In genomic region chr3:61188662-61189061, GRCm38 (mm10) we compare ENCODE assay signal across 21 mouse cellular contexts.
A peak's percentile ranks its signal among the peaks of the same experiment; 100 is the strongest.
DNase-seq lines count a peak whose midpoint lies in the region; ATAC-seq and TF ChIP-seq lines count a peak whose summit lies in the region.
"Had no signal": no experiment of that assay in that cellular context is flagged by ENCODE, and none has a peak within 500 bp of the region (broad histone marks: within the 10 kb centered on the region; RNA-seq: fewer than 3 reads in every experiment).

No protein-coding gene starts in this region.

- no peaks in the 10 kb centered on the region for H3K36me3 ChIP-seq in lung, postnatal 0 days (ENCODE audit: insufficient read depth, low read length)
- H3K36me3 ChIP-seq in midbrain, postnatal 0 days (ENCODE audit: insufficient read depth, low read length) = no peaks in the 10 kb centered on the region
- H3K36me3 ChIP-seq in midbrain, embryonic 15.5 days (replicated peaks) = no peaks in the 10 kb centered on the region
- H3K36me3 ChIP-seq: embryonic facial prominence, embryonic 15.5 days; forebrain, embryonic 12.5 days; heart, embryonic 12.5 days; hindbrain, embryonic 10.5 days had no signal

- no peak for TF ChIP-seq POLR2A in cortical plate, adult 2 months (IDR thresholded peaks at IDR 0.05; ENCODE audit: extremely low read depth, insufficient read depth, low read length)

- no peaks in the 10 kb centered on the region for H3K4me1 ChIP-seq in lung, postnatal 0 days (ENCODE audit: insufficient read depth, low read depth, low read length)
- no peaks in the 10 kb centered on the region for H3K4me1 ChIP-seq in midbrain, postnatal 0 days (ENCODE audit: insufficient read depth, low read length)
- H3K4me1 ChIP-seq in midbrain, embryonic 15.5 days = no peaks in the 10 kb centered on the region
- no peaks in the 10 kb centered on the region for H3K4me1 ChIP-seq in cortical plate, adult 2 months (ENCODE audit: control insufficient read depth, insufficient read depth, low read length)
- H3K4me1 ChIP-seq: embryonic facial prominence, embryonic 15.5 days; forebrain, embryonic 12.5 days; heart, embryonic 12.5 days; hindbrain, embryonic 10.5 days had no signal

- no peak overlapping the region for H3K9ac ChIP-seq in lung, postnatal 0 days (replicated peaks; ENCODE audit: low read depth)
- H3K9ac ChIP-seq in midbrain, postnatal 0 days (replicated peaks; ENCODE audit: low read length, poor library complexity, severe bottlenecking) = no peak overlapping the region
- H3K9ac ChIP-seq in midbrain, embryonic 15.5 days = no peak overlapping the region
- H3K9ac ChIP-seq: embryonic facial prominence, embryonic 15.5 days; forebrain, embryonic 12.5 days; heart, embryonic 12.5 days; hindbrain, embryonic 14.5 days had no signal

- no peak overlapping the region for H3K4me3 ChIP-seq in lung, postnatal 0 days (ENCODE audit: low read depth, low read length)
- H3K4me3 ChIP-seq in midbrain, postnatal 0 days (ENCODE audit: low read depth, low read length) = no peak overlapping the region
- no peak overlapping the region for H3K4me3 ChIP-seq in midbrain, embryonic 15.5 days
- H3K4me3 ChIP-seq in cortical plate, adult 2 months (ENCODE audit: insufficient read depth, low read length) = no peak overlapping the region
- H3K4me3 ChIP-seq: embryonic facial prominence, embryonic 15.5 days; erythroblast, embryonic 14.5 days; forebrain, embryonic 12.5 days; heart, embryonic 12.5 days; hindbrain, embryonic 10.5 days had no signal

- H3K4me2 ChIP-seq in lung, postnatal 0 days (replicated peaks; ENCODE audit: low read depth, low read length) = no peak overlapping the region
- no peak overlapping the region for H3K4me2 ChIP-seq in midbrain, postnatal 0 days (ENCODE audit: low read depth, low read length, poor library complexity, severe bottlenecking)
- no peak overlapping the region for H3K4me2 ChIP-seq in midbrain, embryonic 15.5 days
- H3K4me2 ChIP-seq: embryonic facial prominence, embryonic 15.5 days; forebrain, embryonic 12.5 days; heart, embryonic 12.5 days; hindbrain, embryonic 14.5 days had no signal

- no peak for TF ChIP-seq EP300 in lung, postnatal 0 days (IDR thresholded peaks at IDR 0.05)

- H3K27ac ChIP-seq in lung, postnatal 0 days (ENCODE audit: low read length) = no peak overlapping the region
- no peak overlapping the region for H3K27ac ChIP-seq in midbrain, postnatal 0 days (ENCODE audit: low read depth, low read length)
- no peak overlapping the region for H3K27ac ChIP-seq in midbrain, embryonic 15.5 days
- peak overlapping the region; percentile 81 for H3K27ac ChIP-seq in cortical plate, adult 2 months (ENCODE audit: insufficient read depth, low read length)
- H3K27ac ChIP-seq: embryonic facial prominence, embryonic 15.5 days; forebrain, embryonic 12.5 days; hindbrain, embryonic 10.5 days; hindbrain, embryonic 14.5 days had no signal

- ATAC-seq in lung, postnatal 0 days = peak; percentile 53
- ATAC-seq in midbrain, postnatal 0 days (ENCODE audit: low FRiP score) = no peak
- ATAC-seq in midbrain, embryonic 15.5 days (replicated peaks) = no peak
- ATAC-seq: activated CD4-positive, CD25-positive, alpha-beta regulatory T cell, adult 4 months; forebrain, embryonic 16.5 days had no signal

- H3K27me3 ChIP-seq in lung, postnatal 0 days (replicated peaks; ENCODE audit: insufficient read depth, low read length) = no peaks in the 10 kb centered on the region
- no peaks in the 10 kb centered on the region for H3K27me3 ChIP-seq in midbrain, postnatal 0 days (ENCODE audit: insufficient read depth, low read length)
- no peaks in the 10 kb centered on the region for H3K27me3 ChIP-seq in midbrain, embryonic 15.5 days (replicated peaks)
- H3K27me3 ChIP-seq: embryonic facial prominence, embryonic 15.5 days; forebrain, embryonic 12.5 days; heart, embryonic 12.5 days had no signal

- H3K9me3 ChIP-seq in lung, postnatal 0 days (ENCODE audit: low read length) = no peaks in the 10 kb centered on the region
- H3K9me3 ChIP-seq in midbrain, postnatal 0 days (ENCODE audit: low read length) = no peaks in the 10 kb centered on the region
- H3K9me3 ChIP-seq in midbrain, embryonic 15.5 days = no peaks in the 10 kb centered on the region
- H3K9me3 ChIP-seq: embryonic facial prominence, embryonic 15.5 days; forebrain, embryonic 12.5 days; heart, embryonic 12.5 days; hindbrain, embryonic 10.5 days had no signal

- peak; percentile 62 for DNase-seq in lung, postnatal 0 days (ENCODE audit: low spot score)
- no peak for DNase-seq in lung, postnatal 4 days
- DNase-seq in midbrain, postnatal 0 days (ENCODE audit: low spot score) = peak; percentile 0
- DNase-seq in cerebellum, postnatal 36 days = no peak
- DNase-seq in MN1 (ENCODE audit: low spot score) = no peak
- DNase-seq: adrenal gland, adult 2 months; adrenal gland, postnatal 25 days; cerebellum, adult 18-20 months; cerebellum, adult 9-11 months; embryo, embryonic 11 days; gastrocnemius, postnatal 10 days had no signal

- no peak for TF ChIP-seq CTCF in lung, postnatal 0 days (IDR thresholded peaks at IDR 0.05)
- TF ChIP-seq CTCF in midbrain, postnatal 0 days (IDR thresholded peaks at IDR 0.05) = no peak
- TF ChIP-seq CTCF in cortical plate, adult 2 months (IDR thresholded peaks at IDR 0.05; ENCODE audit: extremely low read depth, insufficient read depth, low read length) = no peak

Comparison
In these comparisons a context has a peak if more than half of its experiments do, and no peak if none do; other contexts are left out.
1. DNase-seq: peak in lung, postnatal 0 days (single experiment) and midbrain, postnatal 0 days (single experiment); none in lung, postnatal 4 days (0 of 2), cerebellum, postnatal 36 days (0 of 2) and MN1 (single experiment).